Mouse (Mus musculus): Measurements from ENCODE around the gene Cenpv.
"Not testable (repeated sequence)": the region's sequence is repeated elsewhere in the genome, so short reads cannot be mapped to it uniquely, and the experiment has no call there.

GRCm38 (mm10) chr11:62508816-62509215 is 30.2 kb downstream of the Cenpv start:
- not testable (repeated sequence) for TF ChIP-seq EP300, CTCF (IDR thresholded peaks at IDR 0.05; ENCODE audit: low read depth)
